Mouse (Mus musculus): Measurements from ENCODE around the gene Ctnna3. TPM values are rescaled to one million over a fixed set of nuclear protein-coding genes. Genes with fewer than 3 reads are reported as not detected.

Gene Ctnna3
- polyA plus RNA-seq, 1 experiment from 2014 or later, result 0.34 TPM

- H3K4me1 ChIP-seq, result no peaks in the 10 kb centered on the region
- H3K4me2 ChIP-seq, result no peak overlapping the region
- H3K9ac ChIP-seq, result no peak overlapping the region
- H3K36me3 ChIP-seq (replicated peaks), result no peaks in the 10 kb centered on the region
- WGBS, result 91% methylated on average over 6 of the region's 6 CpGs
- H3K9me3 ChIP-seq, result 0 out of 2 replicates have a peak, but pooled peaks cover 4% of the 10 kb centered on the region
- H3K4me3 ChIP-seq (replicated peaks), result no peak overlapping the region
- H3K27me3 ChIP-seq, result no peaks in the 10 kb centered on the region
- ATAC-seq (ENCODE audit: low FRiP score), result no peak
- no peak overlapping the region for H3K27ac ChIP-seq
These were observed 374.0 kb downstream of the Ctnna3 start for GRCm38 (mm10) chr10:63803909-63804308.

- no peaks in the 10 kb centered on the region for H3K9me3 ChIP-seq
- ATAC-seq (ENCODE audit: low FRiP score), result no peak
- WGBS, result 95% methylated on average over 6 of the region's 6 CpGs
These were observed 375.7 kb downstream of the Ctnna3 start for GRCm38 (mm10) chr10:63805551-63805950.

DNA sequence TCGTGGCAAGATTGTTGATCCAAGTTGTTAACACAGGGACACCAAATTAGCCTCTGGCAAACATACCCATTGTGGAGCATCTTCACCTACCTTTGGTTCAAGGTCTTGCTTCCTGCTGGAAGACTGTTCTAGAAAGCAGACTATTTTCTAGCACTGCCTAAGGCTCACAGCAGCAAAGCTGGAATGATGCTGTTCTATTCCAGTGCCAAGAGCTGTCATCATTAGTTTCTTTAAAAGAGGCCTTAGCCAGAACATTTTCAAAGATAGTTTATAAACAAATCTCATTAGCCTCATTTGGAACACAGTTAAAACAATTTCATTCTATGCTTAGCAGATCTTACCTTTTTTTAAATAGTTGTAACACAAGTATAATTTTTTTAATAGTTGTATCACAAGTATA, 376.4 kb downstream of the Ctnna3 start:
- H3K9me3 ChIP-seq, result no peaks in the 10 kb centered on the region
- H3K9ac ChIP-seq, result no peak overlapping the region
- 89% methylated on average over 1 of the region's 1 CpGs for WGBS
- no peak overlapping the region for H3K27ac ChIP-seq
- H3K36me3 ChIP-seq (replicated peaks), result no peaks in the 10 kb centered on the region
- no peaks in the 10 kb centered on the region for H3K27me3 ChIP-seq
- H3K4me1 ChIP-seq, result 0 out of 2 replicates have a peak, but pooled peaks cover 2% of the 10 kb centered on the region
- no peak for ATAC-seq (ENCODE audit: low FRiP score)
- no peak overlapping the region for H3K4me3 ChIP-seq (replicated peaks)
- H3K4me2 ChIP-seq, result no peak overlapping the region

More at GRCm38 (mm10) chr10:63805551-63805950, 375.7 kb downstream of the Ctnna3 start:
- 0 out of 2 replicates have a peak, but pooled peaks cover 2% of the 10 kb centered on the region for H3K4me1 ChIP-seq
- no peak overlapping the region for H3K27ac ChIP-seq
- H3K9ac ChIP-seq, result no peak overlapping the region
- H3K4me2 ChIP-seq, result no peak overlapping the region
- no peak overlapping the region for H3K4me3 ChIP-seq (replicated peaks)
- H3K27me3 ChIP-seq, result no peaks in the 10 kb centered on the region
- no peaks in the 10 kb centered on the region for H3K36me3 ChIP-seq (replicated peaks)

DNA sequence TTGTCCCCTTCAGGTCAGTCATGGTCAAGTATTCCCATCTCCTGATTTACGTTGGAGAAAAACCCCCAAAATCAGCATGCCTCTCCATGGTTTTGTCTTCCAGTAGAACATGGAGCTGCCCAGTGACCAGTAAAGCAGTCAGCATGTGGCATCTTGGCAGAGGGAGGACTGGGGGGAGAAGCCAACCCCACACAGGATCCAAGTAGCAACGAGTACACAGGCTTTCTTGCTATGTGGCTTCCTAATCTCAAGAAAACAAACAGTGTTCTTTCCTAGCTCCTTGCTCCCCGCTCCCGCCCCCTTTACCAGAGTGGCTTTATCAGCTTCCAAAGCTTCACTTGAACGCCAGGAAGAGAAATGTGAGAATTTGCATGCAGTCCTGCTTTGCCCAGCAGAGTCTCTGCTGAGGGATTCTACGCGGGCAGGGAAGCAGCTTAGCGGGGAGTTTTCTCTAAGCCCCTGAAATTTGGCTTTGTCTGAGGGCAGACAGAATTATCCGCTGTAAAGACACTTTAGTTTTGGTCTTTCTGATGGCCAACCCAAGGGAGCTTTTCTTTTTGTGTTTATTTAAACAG, 380.2 kb downstream of the Ctnna3 start:
- no peak for ATAC-seq (ENCODE audit: low FRiP score)
- no peaks in the 10 kb centered on the region for H3K36me3 ChIP-seq (replicated peaks)
- 14% methylated on average over 9 of the region's 9 CpGs for WGBS
- no peaks in the 10 kb centered on the region for H3K9me3 ChIP-seq
- H3K4me2 ChIP-seq, result no peak overlapping the region
- no peaks in the 10 kb centered on the region for H3K27me3 ChIP-seq
- H3K9ac ChIP-seq, result no peak overlapping the region
- H3K4me3 ChIP-seq (replicated peaks), result no peak overlapping the region
- H3K4me1 ChIP-seq, result 0 out of 2 replicates have a peak, but pooled peaks cover 2% of the 10 kb centered on the region
- H3K27ac ChIP-seq, result no peak overlapping the region

DNA sequence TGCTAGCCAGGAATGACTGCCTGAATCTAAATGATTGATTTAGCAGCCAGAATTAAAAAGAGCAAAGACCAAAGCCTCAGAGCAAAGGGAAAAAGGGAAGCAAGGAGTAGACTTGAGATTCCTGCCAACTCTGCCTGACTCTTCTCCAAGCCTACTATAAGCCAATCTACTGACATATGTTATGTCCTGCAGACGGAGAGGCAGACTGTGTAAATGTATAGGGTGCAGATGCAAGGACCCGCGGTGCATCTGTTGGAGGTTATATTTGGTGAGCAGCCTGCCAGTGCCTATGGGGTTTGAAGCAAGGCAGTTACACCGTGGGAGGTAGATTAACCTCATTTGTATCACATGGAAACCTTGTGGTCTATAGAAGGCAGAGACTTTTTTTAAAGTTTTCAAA, 409.1 kb downstream of the Ctnna3 start:
- H3K4me1 ChIP-seq, result no peaks in the 10 kb centered on the region
- no peak overlapping the region for H3K4me2 ChIP-seq
- H3K27me3 ChIP-seq, result no peaks in the 10 kb centered on the region
- 88% methylated on average over 4 of the region's 4 CpGs for WGBS
- H3K36me3 ChIP-seq (replicated peaks), result no peaks in the 10 kb centered on the region
- no peak overlapping the region for H3K27ac ChIP-seq
- H3K9me3 ChIP-seq, result no peaks in the 10 kb centered on the region
- H3K4me3 ChIP-seq (replicated peaks), result no peak overlapping the region
- H3K9ac ChIP-seq, result no peak overlapping the region
- ATAC-seq (ENCODE audit: low FRiP score), result no peak

GRCm38 (mm10) chr10:63851946-63852345, 422.0 kb downstream of the Ctnna3 start:
- no peak for ATAC-seq (ENCODE audit: low FRiP score)
- H3K27me3 ChIP-seq, result no peaks in the 10 kb centered on the region
- no peak overlapping the region for H3K4me2 ChIP-seq
- H3K4me3 ChIP-seq (replicated peaks), result no peak overlapping the region
- 88% methylated on average over 4 of the region's 4 CpGs for WGBS
- no peaks in the 10 kb centered on the region for H3K4me1 ChIP-seq
- H3K27ac ChIP-seq, result no peak overlapping the region
- H3K9me3 ChIP-seq, result no peaks in the 10 kb centered on the region
- no peaks in the 10 kb centered on the region for H3K36me3 ChIP-seq (replicated peaks)
- H3K9ac ChIP-seq, result no peak overlapping the region

DNA sequence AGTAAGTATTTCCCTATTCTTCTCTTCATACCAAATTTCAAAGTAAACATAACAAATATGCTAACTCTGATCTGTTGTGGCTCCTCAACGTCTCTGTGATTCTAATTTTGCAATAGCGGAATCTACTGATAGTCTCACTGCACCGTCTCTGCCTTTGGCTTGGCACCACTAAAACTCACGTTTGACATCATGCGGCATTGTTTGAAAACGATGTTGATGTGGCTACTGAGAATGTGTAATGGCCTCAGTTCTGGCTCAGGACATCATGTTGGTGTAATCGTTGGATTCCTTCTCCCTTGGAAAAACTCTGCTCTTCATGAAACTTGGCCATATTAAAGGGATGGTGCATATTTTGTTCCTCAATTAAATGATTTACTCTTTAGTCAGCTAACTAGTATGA, 439.2 kb downstream of the Ctnna3 start:
- H3K4me1 ChIP-seq, result no peaks in the 10 kb centered on the region
- no peaks in the 10 kb centered on the region for H3K9me3 ChIP-seq
- no peak overlapping the region for H3K9ac ChIP-seq
- no peaks in the 10 kb centered on the region for H3K27me3 ChIP-seq
- ATAC-seq (ENCODE audit: low FRiP score), result no peak
- no peak overlapping the region for H3K27ac ChIP-seq
- H3K36me3 ChIP-seq (replicated peaks), result no peaks in the 10 kb centered on the region
- whole genome bisulfite sequencing, result 89% methylated on average over 7 of the region's 7 CpGs
- H3K4me2 ChIP-seq, result no peak overlapping the region
- no peak overlapping the region for H3K4me3 ChIP-seq (replicated peaks)

- 50% methylated on average over 5 of the region's 5 CpGs for WGBS
- Histone ChIP-seq H3K4me3 (replicated peaks) (no peak overlapping the region), H3K9me3 (no peaks in the 10 kb centered on the region), H3K4me1 (no peaks in the 10 kb centered on the region), H3K9ac (no peak overlapping the region), H3K27me3 (no peaks in the 10 kb centered on the region), H3K27ac (no peak overlapping the region), H3K36me3 (replicated peaks) (no peaks in the 10 kb centered on the region), H3K4me2 (no peak overlapping the region)
- peak; percentile 75 for ATAC-seq (ENCODE audit: low FRiP score)
These were observed 450.6 kb downstream of the Ctnna3 start for GRCm38 (mm10) chr10:63880462-63880903.

DNA sequence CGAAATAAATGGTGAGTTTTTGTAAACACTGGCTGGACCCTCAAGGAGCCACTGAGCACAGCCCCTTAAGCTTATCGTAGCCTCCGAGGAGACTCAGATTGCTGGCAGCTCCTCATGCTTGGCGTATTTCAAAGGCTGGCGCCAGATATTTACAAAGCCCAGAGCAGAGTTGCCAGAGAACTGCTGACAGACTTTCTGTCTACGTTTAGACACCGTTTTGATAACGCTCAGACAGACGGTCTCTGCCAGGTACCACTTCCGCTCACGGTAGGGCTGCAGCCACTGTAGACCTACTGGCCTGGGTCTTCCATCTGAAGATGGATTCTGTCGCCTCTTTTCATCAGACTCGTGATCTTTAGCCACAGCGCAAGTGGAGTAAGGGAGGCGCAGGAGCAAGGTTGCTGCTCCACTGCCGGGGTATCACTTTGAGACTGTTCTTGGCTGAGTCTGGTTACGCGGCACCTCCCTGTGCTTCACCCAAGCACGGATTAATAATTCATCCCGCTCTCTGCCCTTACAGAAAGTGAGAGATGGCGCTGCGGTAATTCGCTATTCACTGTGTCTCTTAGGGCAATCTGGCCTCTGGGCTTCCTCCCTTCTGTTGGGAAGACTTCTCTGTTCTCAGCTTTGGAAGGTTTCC, 456.7 kb downstream of the Ctnna3 start:
- Histone ChIP-seq H3K36me3 (replicated peaks) (no peaks in the 10 kb centered on the region), H3K9me3 (no peaks in the 10 kb centered on the region), H3K4me2 (no peak overlapping the region), H3K27ac (no peak overlapping the region), H3K4me3 (replicated peaks) (no peak overlapping the region), H3K4me1 (no peaks in the 10 kb centered on the region), H3K27me3 (no peaks in the 10 kb centered on the region), H3K9ac (no peak overlapping the region)
- no peak for ATAC-seq (ENCODE audit: low FRiP score)
- 90% methylated on average over 23 of the region's 23 CpGs for WGBS

DNA sequence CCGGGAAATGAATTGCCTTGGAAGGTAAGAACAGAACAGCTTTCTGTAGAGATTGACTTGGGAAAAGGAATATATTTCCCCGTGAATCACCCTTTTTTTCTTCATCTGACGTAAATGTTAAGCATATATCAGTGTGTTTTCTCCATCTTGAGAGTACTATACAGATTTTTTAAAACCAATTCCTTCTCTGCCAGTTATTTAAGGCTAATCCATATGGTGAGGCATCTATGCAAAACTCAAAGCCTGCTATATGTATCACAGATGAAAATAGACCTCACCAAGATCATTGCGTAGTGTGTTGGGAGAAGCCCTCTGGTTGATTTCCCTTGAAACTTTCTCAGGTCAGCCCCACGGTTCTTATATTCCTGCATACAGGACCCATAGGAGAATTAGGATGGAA, 464.7 kb downstream of the Ctnna3 start:
- H3K4me3 ChIP-seq (replicated peaks), result no peak overlapping the region
- H3K4me2 ChIP-seq, result no peak overlapping the region
- no peak for ATAC-seq (ENCODE audit: low FRiP score)
- H3K9ac ChIP-seq, result no peak overlapping the region
- WGBS, result 91% methylated on average over 5 of the region's 5 CpGs
- no peaks in the 10 kb centered on the region for H3K27me3 ChIP-seq
- H3K4me1 ChIP-seq, result no peaks in the 10 kb centered on the region
- no peak overlapping the region for H3K27ac ChIP-seq
- H3K36me3 ChIP-seq (replicated peaks), result no peaks in the 10 kb centered on the region
- no peaks in the 10 kb centered on the region for H3K9me3 ChIP-seq

DNA sequence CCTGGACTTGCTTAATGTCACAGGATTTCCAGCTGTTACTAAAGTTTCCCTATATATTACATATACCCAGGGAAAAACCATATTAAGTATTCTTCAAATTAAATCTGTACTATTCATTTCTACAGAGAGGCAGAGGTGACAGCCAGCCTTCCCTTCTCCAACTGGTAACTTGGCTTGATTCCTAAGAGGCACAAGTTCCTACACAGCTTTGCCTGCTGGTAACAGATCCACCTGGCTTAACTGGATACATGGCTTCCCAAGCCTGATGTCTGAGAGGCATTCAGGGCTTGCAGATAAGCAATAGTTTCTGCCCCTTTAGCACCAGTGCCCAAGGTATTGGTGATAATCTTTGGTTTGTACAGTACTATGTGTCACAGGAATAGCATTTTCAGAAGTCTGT, 470.0 kb downstream of the Ctnna3 start:
- no peak overlapping the region for H3K27ac ChIP-seq
- no peak overlapping the region for H3K4me2 ChIP-seq
- H3K4me3 ChIP-seq (replicated peaks), result no peak overlapping the region
- no peaks in the 10 kb centered on the region for H3K27me3 ChIP-seq
- H3K9me3 ChIP-seq, result no peaks in the 10 kb centered on the region
- no peak for ATAC-seq (ENCODE audit: low FRiP score)
- H3K4me1 ChIP-seq, result no peaks in the 10 kb centered on the region
- H3K36me3 ChIP-seq (replicated peaks), result no peaks in the 10 kb centered on the region
- no peak overlapping the region for H3K9ac ChIP-seq

GRCm38 (mm10) chr10:63908878-63909277, 479.0 kb downstream of the Ctnna3 start:
- Histone ChIP-seq H3K4me3 (replicated peaks) (no peak overlapping the region), H3K4me1 (no peaks in the 10 kb centered on the region), H3K36me3 (replicated peaks) (no peaks in the 10 kb centered on the region), H3K27me3 (no peaks in the 10 kb centered on the region), H3K4me2 (no peak overlapping the region), H3K9ac (no peak overlapping the region), H3K27ac (no peak overlapping the region), H3K9me3 (no peaks in the 10 kb centered on the region)
- ATAC-seq (ENCODE audit: low FRiP score), result no peak

GRCm38 (mm10) chr10:63927334-63927733, 497.4 kb downstream of the Ctnna3 start, which contains the start of gene Gm10118:
TSS of gene Gm10118 (minus strand) at chr10:63927434.
- H3K27ac ChIP-seq, result no peak within 1 kb of the TSS
- H3K36me3 ChIP-seq (replicated peaks), result no peaks in the 10 kb centered on the region
- H3K4me3 ChIP-seq (replicated peaks), result no peak within 1 kb of the TSS
- H3K4me2 ChIP-seq, result no peak within 1 kb of the TSS
- no peaks in the 10 kb centered on the region for H3K27me3 ChIP-seq
- no peak for ATAC-seq (ENCODE audit: low FRiP score)
- peaks cover 3% of the 10 kb centered on the region; the same call in 1 of the 2 replicates for H3K4me1 ChIP-seq
- no peak within 1 kb of the TSS for H3K9ac ChIP-seq
- H3K9me3 ChIP-seq, result no peaks in the 10 kb centered on the region

Data from forebrain, embryonic 12.5 days (tissue).